Mouse (Mus musculus): ENCODE measurements at regions not wholly inside any gene's neighbourhood (a gene's known extent, or its start where the extent isn't known, plus 50 kb on each side); places are given as distances from the start of the nearest gene placed in this dataset.

- DNase-seq = peak; percentile 63 to 68
These were observed 137.9 kb upstream of the Zc3h12a start for GRCm38 (mm10) chr4:125265575-125265974.

GRCm38 (mm10) chr4:125265065-125265464, 137.4 kb upstream of the Zc3h12a start:
- no peak for DNase-seq

- DNase-seq = no peak
These were observed 133.9 kb upstream of the Zc3h12a start for GRCm38 (mm10) chr4:125261547-125261946.

- DNase-seq = no peak
These were observed 131.7 kb upstream of the Zc3h12a start for GRCm38 (mm10) chr4:125259306-125259705.

- no peak for DNase-seq
These were observed 130.3 kb upstream of the Zc3h12a start for GRCm38 (mm10) chr4:125257916-125258315.

- no peak for DNase-seq
These were observed 125.5 kb upstream of the Zc3h12a start for GRCm38 (mm10) chr4:125253161-125253560.

GRCm38 (mm10) chr4:125252228-125252627, 124.6 kb upstream of the Zc3h12a start:
- no peak for DNase-seq

GRCm38 (mm10) chr4:125249061-125249460, 121.4 kb upstream of the Zc3h12a start:
- no peak for DNase-seq

GRCm38 (mm10) chr4:125246171-125246570, 118.5 kb upstream of the Zc3h12a start:
- no peak for DNase-seq

GRCm38 (mm10) chr4:125242512-125242911, 114.9 kb upstream of the Zc3h12a start:
- no peak for DNase-seq

GRCm38 (mm10) chr4:125241577-125242262, 114.1 kb upstream of the Zc3h12a start:
- no peak for DNase-seq

- DNase-seq = peak in 1 of 2 experiments; percentile 3
These were observed 104.1 kb upstream of the Zc3h12a start for GRCm38 (mm10) chr4:125231711-125232260.

GRCm38 (mm10) chr4:125227194-125227593, 99.6 kb upstream of the Zc3h12a start:
- no peak for DNase-seq

GRCm38 (mm10) chr4:125222922-125223321, 95.3 kb upstream of the Zc3h12a start:
- DNase-seq = no peak

- no peak for DNase-seq
These were observed 92.7 kb upstream of the Zc3h12a start for GRCm38 (mm10) chr4:125220314-125220713.

GRCm38 (mm10) chr4:125219209-125219608, 91.6 kb upstream of the Zc3h12a start:
- DNase-seq = no peak

GRCm38 (mm10) chr4:125214306-125214705, 86.7 kb upstream of the Zc3h12a start:
- no peak for DNase-seq

- no peak for DNase-seq
These were observed 84.5 kb upstream of the Zc3h12a start for GRCm38 (mm10) chr4:125212176-125212530.

- no peak for DNase-seq
These were observed 84.0 kb upstream of the Zc3h12a start for GRCm38 (mm10) chr4:125211459-125212175.

- no peak for DNase-seq
These were observed 83.1 kb upstream of the Zc3h12a start for GRCm38 (mm10) chr4:125210719-125211118.

GRCm38 (mm10) chr4:125208136-125208915, 80.7 kb upstream of the Zc3h12a start:
- no peak for DNase-seq

GRCm38 (mm10) chr4:125203521-125203920, 75.9 kb upstream of the Zc3h12a start:
- no peak for DNase-seq

- DNase-seq = no peak
These were observed 74.1 kb upstream of the Zc3h12a start for GRCm38 (mm10) chr4:125201638-125202325.

Measured in B cell, adult 2 months (primary cell).